Mouse (Mus musculus) ovary, postnatal 36 days (tissue): ENCODE measurements around the gene Srxn1.
A peak's percentile ranks its signal among the peaks of the same experiment; 100 is the strongest.
"Not testable (repeated sequence)": the region's sequence is repeated elsewhere in the genome, so short reads cannot be mapped to it uniquely, and the experiment has no call there.

Experiments
- DNase-seq: peaks from one replicate; pipeline ENCODE4 v3.0.0; 2022; ENCODE audit warnings: low spot score, mixed read lengths

Srxn1 gene

GRCm38 (mm10) chr2:152105318-152106224 is at the start of gene Srxn1:
Gene Srxn1 (plus strand): TSS chr2:152105516.
- DNase-seq, result peak; percentile 83

GRCm38 (mm10) chr2:152056368-152057251 is 48.7 kb upstream of the Srxn1 start:
- no peak for DNase-seq

- no peak for DNase-seq
These were observed 48.1 kb upstream of the Srxn1 start for GRCm38 (mm10) chr2:152057252-152057563.

GRCm38 (mm10) chr2:152062817-152063216 is 42.5 kb upstream of the Srxn1 start:
- not testable (repeated sequence) for DNase-seq

- no peak for DNase-seq
These were observed 36.5 kb upstream of the Srxn1 start for GRCm38 (mm10) chr2:152068660-152069433.

GRCm38 (mm10) chr2:152069434-152069786 is 35.9 kb upstream of the Srxn1 start:
- DNase-seq, result no peak

GRCm38 (mm10) chr2:152069941-152070340 is 35.4 kb upstream of the Srxn1 start:
- no peak for DNase-seq

GRCm38 (mm10) chr2:152074521-152074920 is 30.8 kb upstream of the Srxn1 start:
- DNase-seq, result no peak

- DNase-seq, result no peak
These were observed 29.9 kb upstream of the Srxn1 start for GRCm38 (mm10) chr2:152075294-152075889.

GRCm38 (mm10) chr2:152077337-152077736 is 28.0 kb upstream of the Srxn1 start:
- DNase-seq, result no peak

- DNase-seq, result no peak
These were observed 24.4 kb upstream of the Srxn1 start, which contains the start of gene Scrt2 for GRCm38 (mm10) chr2:152080685-152081541. Gene Scrt2 (plus strand): TSS chr2:152081529.

GRCm38 (mm10) chr2:152081641-152082448 is 23.5 kb upstream of the Srxn1 start:
- DNase-seq, result peak; percentile 90

- no peak for DNase-seq
These were observed 22.6 kb upstream of the Srxn1 start for GRCm38 (mm10) chr2:152082456-152083285.

GRCm38 (mm10) chr2:152083411-152083810 is 21.9 kb upstream of the Srxn1 start:
- no peak for DNase-seq

- no peak for DNase-seq
These were observed 21.0 kb upstream of the Srxn1 start for GRCm38 (mm10) chr2:152084298-152084697.

GRCm38 (mm10) chr2:152085414-152085813 is 19.9 kb upstream of the Srxn1 start:
- no peak for DNase-seq

- DNase-seq, result no peak
These were observed 18.9 kb upstream of the Srxn1 start for GRCm38 (mm10) chr2:152086451-152086850.

- DNase-seq, result no peak
These were observed 18.2 kb upstream of the Srxn1 start for GRCm38 (mm10) chr2:152087111-152087510.

- DNase-seq, result no peak
These were observed 16.2 kb upstream of the Srxn1 start for GRCm38 (mm10) chr2:152089078-152089477.
